Mouse (Mus musculus): ENCODE measurements around the gene Hyal3. TPM values are rescaled to one million over a fixed set of nuclear protein-coding genes. Genes with fewer than 3 reads are reported as not detected.
A peak's percentile ranks its signal among the peaks of the same experiment; 100 is the strongest.

Hyal3 gene
- 1.1 and 1.5 TPM in 2 replicates for polyA plus RNA-seq (2015; fragmentation: Nextera tagmentation; extraction: Ambion mirVana)

DNA sequence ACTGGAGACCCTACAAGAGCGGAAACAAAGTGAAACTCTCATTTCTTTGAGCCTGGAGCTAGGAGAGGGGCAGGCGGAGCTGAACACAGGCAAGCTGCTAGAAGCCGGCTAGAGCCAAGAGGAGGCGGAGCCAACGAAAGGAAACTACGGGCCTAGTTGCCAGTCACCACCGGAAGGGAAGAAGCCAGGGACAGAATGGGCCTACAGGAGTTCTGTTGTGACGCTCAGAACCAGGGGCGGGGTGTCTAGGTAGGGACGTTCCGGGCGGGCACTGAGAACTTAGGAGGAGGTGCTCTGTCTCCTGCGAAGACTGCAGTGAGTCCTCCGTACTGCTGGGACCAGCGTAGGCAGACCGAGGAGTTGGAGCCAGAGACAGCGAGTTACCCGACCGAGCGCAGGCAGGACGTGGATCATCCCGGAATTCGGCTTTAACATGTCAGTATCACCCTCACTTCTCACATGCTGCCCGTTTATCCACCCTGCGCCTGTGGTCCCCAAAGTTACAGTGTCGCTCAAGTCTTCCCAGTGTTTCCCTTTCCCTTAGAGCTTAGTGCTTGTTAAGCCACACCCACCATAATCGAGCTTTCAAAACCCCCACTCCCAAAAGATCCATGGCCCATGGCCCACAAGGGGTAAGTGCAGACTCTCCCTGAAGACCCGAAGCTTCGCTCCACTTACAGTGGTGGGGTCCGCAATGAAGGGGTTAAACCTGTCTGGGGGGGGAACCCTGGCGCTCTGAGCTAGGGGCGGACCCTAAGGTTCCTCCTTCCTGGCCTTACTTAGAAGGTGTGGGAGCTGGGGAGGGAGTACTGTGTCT, at the start of gene Hyal3:
TSS of gene Hyal3 (plus strand) at position 318 of the 817 bp plus-strand sequence.
- H3K9ac ChIP-seq = peak within 1 kb of the TSS; percentile 79
- peaks cover 15% of the 10 kb centered on the region for H3K36me3 ChIP-seq (ENCODE audit: poor library complexity, severe bottlenecking)
- H3K27ac ChIP-seq = peak within 1 kb of the TSS; percentile 83
- H3K4me1 ChIP-seq = peaks cover 37% of the 10 kb centered on the region
- under 1% methylated on average over 32 of the region's 32 CpGs for WGBS
- H3K9me3 ChIP-seq (replicated peaks) = no peaks in the 10 kb centered on the region
- no peaks in the 10 kb centered on the region for H3K27me3 ChIP-seq
- peak within 1 kb of the TSS; percentile 82 for H3K4me2 ChIP-seq
- peak; percentile 86 for ATAC-seq
- H3K4me3 ChIP-seq = peak within 1 kb of the TSS; percentile 63

DNA sequence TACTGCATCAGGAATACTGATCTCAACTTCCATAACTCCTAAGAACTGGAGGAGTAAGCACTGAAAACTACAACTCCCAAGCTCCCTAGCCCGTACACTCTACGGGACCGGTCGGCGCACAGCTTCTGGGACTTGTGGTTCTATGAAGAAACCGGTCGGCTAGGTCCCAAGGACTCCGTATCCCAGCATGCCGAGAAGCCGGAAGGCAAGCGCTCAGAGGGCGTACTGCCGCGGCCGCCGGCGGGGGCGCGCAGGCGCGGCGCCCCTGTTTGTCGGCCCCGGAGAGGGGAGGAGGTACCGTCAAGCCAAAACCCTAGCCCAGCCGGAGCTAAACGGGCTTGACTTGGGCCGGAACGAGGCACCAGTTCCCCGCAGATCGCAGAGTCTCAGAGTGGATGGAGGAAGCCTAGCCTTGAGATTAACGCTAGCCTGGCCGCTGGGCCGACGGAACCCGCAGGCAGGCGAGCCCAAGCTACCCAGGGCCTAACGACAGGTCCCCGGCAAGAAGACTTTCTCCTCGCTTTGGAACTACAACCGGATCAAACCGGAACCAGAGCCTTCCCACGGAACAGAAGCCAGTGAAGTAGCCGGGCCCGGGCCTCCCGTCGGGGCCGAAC, 46.7 kb upstream of the Hyal3 start, which contains the start of gene Tmem115:
TSS of gene Tmem115 (plus strand) at position 155 of the 617 bp plus-strand sequence.
- H3K36me3 ChIP-seq (ENCODE audit: poor library complexity, severe bottlenecking) = peaks cover 16% of the 10 kb centered on the region
- no peaks in the 10 kb centered on the region for H3K9me3 ChIP-seq (replicated peaks)
- H3K4me1 ChIP-seq = peaks cover 36% of the 10 kb centered on the region
- peak within 1 kb of the TSS; percentile 44 for H3K27ac ChIP-seq
- H3K9ac ChIP-seq = peak within 1 kb of the TSS; percentile 94
- ATAC-seq = peak; percentile 99
- under 1% methylated on average over 48 of the region's 48 CpGs for WGBS
- H3K4me3 ChIP-seq = peak within 1 kb of the TSS; percentile 94
- H3K4me2 ChIP-seq = peak within 1 kb of the TSS; percentile 99
- H3K27me3 ChIP-seq = 0 out of 2 replicates have a peak, but pooled peaks cover 6% of the 10 kb centered on the region

DNA sequence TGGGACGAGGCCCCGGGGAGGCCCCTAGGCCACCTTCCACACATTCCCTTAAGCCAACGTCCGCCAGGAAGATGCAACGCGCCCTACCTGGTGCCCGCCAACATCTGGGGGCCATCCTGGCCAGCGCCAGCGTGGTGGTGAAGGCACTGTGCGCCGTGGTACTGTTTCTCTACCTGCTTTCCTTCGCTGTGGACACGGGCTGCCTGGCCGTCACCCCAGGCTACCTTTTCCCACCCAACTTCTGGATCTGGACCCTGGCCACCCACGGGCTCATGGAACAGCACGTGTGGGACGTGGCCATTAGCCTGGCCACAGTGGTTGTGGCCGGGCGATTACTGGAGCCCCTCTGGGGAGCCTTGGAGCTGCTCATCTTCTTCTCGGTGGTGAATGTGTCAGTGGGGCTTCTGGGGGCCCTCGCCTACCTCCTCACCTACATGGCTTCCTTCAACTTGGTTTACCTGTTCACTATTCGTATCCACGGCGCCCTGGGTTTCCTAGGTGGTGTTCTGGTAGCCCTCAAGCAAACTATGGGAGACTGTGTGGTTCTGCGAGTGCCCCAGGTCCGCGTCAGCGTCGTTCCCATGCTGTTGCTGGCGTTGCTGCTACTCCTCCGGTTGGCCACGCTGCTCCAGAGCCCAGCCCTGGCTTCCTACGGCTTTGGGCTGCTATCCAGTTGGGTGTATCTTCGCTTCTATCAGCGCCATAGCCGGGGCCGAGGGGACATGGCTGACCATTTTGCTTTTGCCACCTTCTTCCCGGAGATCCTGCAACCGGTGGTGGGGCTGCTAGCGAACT, 46.0 kb upstream of the Hyal3 start:
- ATAC-seq = no peak
- H3K9ac ChIP-seq = peak overlapping the region; percentile 94
- peaks cover 23% of the 10 kb centered on the region for H3K36me3 ChIP-seq (ENCODE audit: poor library complexity, severe bottlenecking)
- no peaks in the 10 kb centered on the region for H3K9me3 ChIP-seq (replicated peaks)
- H3K27ac ChIP-seq = peak overlapping the region; percentile 44
- H3K4me3 ChIP-seq = peak overlapping the region; percentile 94
- H3K4me2 ChIP-seq = peak overlapping the region; percentile 99
- peaks cover 36% of the 10 kb centered on the region for H3K4me1 ChIP-seq
- under 1% methylated on average over 40 of the region's 40 CpGs for WGBS
- 0 out of 2 replicates have a peak, but pooled peaks cover 6% of the 10 kb centered on the region for H3K27me3 ChIP-seq

DNA sequence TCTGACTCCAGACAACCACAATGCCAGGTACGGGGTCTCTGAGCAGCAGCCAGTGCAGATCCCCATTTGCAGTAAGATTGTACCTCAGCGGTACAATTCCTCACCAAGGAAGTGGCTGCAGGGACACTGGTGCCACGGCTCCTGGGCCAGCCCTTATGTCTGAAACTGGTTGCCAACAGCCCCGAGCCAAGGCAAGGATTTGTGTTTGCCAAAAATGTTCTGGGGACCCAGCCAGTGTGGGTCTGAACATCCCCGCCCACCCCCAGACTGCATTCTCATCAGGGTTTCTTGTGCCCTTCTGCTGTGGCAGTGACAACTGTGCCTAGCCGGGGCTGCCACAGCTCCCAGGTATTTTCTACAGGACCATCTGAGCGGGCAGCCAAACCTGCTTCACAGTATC, 42.4 kb upstream of the Hyal3 start:
- peaks cover 57% of the 10 kb centered on the region for H3K4me1 ChIP-seq
- no peaks in the 10 kb centered on the region for H3K27me3 ChIP-seq
- WGBS = 90% methylated on average over 7 of the region's 7 CpGs

DNA sequence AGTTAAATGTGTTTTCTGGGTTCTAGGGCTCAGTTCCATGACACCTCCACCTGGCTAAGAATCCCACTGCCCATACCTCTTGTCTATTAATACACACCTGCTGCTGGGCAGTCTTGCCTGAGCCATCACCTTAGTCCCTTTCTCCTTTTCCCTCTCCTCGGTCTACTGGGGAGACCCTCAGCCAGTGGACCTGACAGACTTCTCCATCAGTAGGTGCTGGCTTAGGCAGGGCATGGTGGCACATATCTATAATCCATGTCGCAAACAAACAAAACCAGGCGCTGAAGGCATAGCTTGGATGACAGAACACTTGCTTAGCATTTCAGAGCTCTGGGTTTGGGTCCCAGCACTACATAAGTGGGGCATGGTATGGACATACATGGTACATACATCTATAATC, 41.9 kb upstream of the Hyal3 start:
- H3K4me1 ChIP-seq = peaks cover 55% of the 10 kb centered on the region
- no peak overlapping the region for H3K4me3 ChIP-seq
- no peaks in the 10 kb centered on the region for H3K27me3 ChIP-seq
- no peak for ATAC-seq
- no peak overlapping the region for H3K9ac ChIP-seq
- 90% methylated on average over 3 of the region's 3 CpGs for WGBS
- no peak overlapping the region for H3K4me2 ChIP-seq
- peaks cover 36% of the 10 kb centered on the region for H3K36me3 ChIP-seq (ENCODE audit: poor library complexity, severe bottlenecking)
- H3K9me3 ChIP-seq (replicated peaks) = no peaks in the 10 kb centered on the region
- no peak overlapping the region for H3K27ac ChIP-seq

More for the DNA sequence above, 42.4 kb upstream of the Hyal3 start:
- Histone ChIP-seq H3K9me3 (replicated peaks) (no peaks in the 10 kb centered on the region), H3K4me3 (no peak overlapping the region), H3K27ac (no peak overlapping the region), H3K36me3 (ENCODE audit: poor library complexity, severe bottlenecking) (peaks cover 32% of the 10 kb centered on the region), H3K9ac (no peak overlapping the region), H3K4me2 (no peak overlapping the region)
- no peak for ATAC-seq

DNA sequence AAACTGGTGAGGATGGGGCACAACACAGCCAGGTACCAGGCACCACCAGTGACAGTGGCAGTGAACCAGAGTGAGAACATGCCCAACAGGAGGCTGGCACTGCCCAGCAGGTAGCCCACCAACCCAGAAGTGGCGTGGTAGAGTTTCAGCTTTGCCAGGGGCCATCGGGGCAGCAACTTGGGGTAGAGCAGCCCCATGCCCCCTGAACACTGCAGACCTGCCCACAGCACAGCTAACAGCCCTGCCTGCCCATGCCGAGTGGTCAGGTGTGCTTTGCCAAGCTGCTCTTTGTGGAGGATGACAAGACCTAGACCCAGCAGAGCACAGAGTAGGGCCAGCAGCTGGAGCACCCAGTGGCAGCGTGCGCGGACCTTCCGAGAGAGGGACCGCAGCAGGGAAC, 40.7 kb upstream of the Hyal3 start:
- ATAC-seq = no peak
- H3K4me1 ChIP-seq = peaks cover 51% of the 10 kb centered on the region
- H3K9ac ChIP-seq = no peak overlapping the region
- H3K4me3 ChIP-seq = no peak overlapping the region
- 96% methylated on average over 8 of the region's 8 CpGs for WGBS
- H3K4me2 ChIP-seq = no peak overlapping the region
- H3K27me3 ChIP-seq = no peaks in the 10 kb centered on the region
- H3K27ac ChIP-seq = no peak overlapping the region
- H3K36me3 ChIP-seq (ENCODE audit: poor library complexity, severe bottlenecking) = peaks cover 48% of the 10 kb centered on the region
- no peaks in the 10 kb centered on the region for H3K9me3 ChIP-seq (replicated peaks)

DNA sequence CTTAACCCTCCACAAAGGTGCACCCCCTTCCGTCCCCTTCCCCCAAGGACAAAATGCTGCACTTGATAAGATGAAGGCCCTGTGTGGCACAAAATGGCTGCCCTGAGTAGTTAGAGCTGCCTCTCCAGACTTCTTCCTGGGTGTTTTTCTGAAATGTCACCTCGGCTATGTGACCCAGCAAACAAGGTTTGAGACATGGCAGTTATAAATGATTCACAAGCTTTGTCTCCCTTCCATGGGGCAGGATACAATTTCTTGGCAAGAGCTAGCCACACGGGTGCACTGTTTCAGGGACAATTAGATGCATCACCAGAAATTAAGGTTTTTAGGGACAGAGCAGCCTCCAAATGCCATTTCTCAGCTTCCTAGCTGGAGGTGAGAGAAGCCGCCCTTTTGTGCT, 40.2 kb upstream of the Hyal3 start:
- peaks cover 46% of the 10 kb centered on the region for H3K4me1 ChIP-seq
- no peak overlapping the region for H3K9ac ChIP-seq
- no peak for ATAC-seq
- no peak overlapping the region for H3K4me2 ChIP-seq
- WGBS = 79% methylated on average over 4 of the region's 4 CpGs
- H3K27ac ChIP-seq = no peak overlapping the region
- no peaks in the 10 kb centered on the region for H3K27me3 ChIP-seq
- H3K36me3 ChIP-seq (ENCODE audit: poor library complexity, severe bottlenecking) = peaks cover 52% of the 10 kb centered on the region
- H3K9me3 ChIP-seq (replicated peaks) = no peaks in the 10 kb centered on the region
- H3K4me3 ChIP-seq = no peak overlapping the region

DNA sequence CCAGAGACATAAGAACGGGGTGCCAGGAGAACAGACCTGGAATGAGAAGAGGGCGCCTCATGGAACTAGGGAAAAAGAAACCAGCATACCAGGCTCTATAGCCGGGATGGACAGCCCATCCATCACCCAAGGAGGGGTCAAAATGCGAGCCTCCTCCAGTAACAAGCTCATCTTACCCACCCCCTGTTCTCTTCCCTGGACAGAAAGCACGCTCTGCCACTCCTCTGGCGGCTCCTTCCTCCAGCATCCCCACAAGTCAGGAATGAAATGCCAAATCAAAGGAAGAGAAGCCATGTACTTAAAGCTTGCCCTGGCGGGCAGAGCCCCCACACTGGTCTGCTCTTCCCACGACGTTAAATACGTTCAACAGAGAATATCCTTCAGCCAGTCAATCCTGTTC, 39.6 kb upstream of the Hyal3 start:
- no peak; the same call in 1 of the 2 replicates for ATAC-seq
- Histone ChIP-seq H3K36me3 (ENCODE audit: poor library complexity, severe bottlenecking) (peaks cover 52% of the 10 kb centered on the region), H3K9ac (peak overlapping the region; percentile 77), H3K4me3 (peak overlapping the region; percentile 59), H3K9me3 (replicated peaks) (no peaks in the 10 kb centered on the region), H3K4me2 (peak overlapping the region; percentile 92), H3K27me3 (no peaks in the 10 kb centered on the region), H3K27ac (no peak overlapping the region), H3K4me1 (peaks cover 46% of the 10 kb centered on the region)
- WGBS = 41% methylated on average over 10 of the region's 10 CpGs

DNA sequence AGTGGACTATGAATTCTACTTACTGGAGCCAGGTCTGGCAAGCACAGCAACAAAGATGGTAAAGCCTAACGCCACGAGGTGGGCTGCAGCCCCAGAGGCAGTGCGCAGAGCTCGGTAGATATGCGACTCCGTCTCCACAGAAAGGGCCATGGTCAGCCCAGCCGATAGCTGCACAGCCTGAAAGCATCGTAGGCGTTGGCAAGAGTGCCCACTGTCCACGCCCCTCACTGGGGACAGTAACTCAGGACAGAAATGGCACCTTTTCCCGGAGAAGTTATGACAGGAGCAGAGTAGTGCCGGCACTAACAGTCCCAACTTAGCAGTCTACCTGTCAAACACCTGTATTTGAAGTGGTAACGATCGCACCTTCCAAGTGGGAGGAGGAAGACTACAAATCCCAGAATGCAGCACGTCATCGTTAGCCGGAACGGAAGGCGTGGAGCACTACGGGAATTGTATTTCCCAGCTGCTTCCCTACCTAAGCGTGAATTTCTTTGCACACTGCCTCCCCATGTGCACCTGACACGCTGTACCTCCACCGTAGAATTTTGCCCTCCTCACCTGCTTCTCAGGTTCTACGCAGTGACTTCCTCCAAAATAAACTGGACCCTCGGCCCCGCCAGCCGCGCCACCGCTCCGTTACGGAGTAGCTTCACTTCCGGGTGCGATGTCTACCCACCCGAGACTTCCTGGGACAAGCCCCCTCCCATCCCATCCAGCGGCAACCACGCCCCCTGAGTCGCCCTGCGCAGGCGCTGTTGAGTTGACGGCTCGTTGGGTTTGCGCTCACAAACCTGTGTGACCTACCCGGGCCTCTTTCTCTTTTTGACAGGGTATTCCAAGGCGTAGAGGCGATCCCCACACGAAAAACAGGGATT, 38.9 kb upstream of the Hyal3 start, which contains the start of the genes Cyb561d2 and Nprl2:
TSS of gene Cyb561d2 (minus strand) at position 720 of the 878 bp plus-strand sequence.
TSS of gene Nprl2 (plus strand) at position 753 of the 878 bp plus-strand sequence.
- peaks cover 52% of the 10 kb centered on the region for H3K36me3 ChIP-seq (ENCODE audit: poor library complexity, severe bottlenecking)
- H3K4me1 ChIP-seq = peaks cover 46% of the 10 kb centered on the region
- peak within 1 kb of the TSS; percentile 92 for H3K4me2 ChIP-seq
- H3K4me3 ChIP-seq = peak within 1 kb of the TSS; percentile 59
- no peaks in the 10 kb centered on the region for H3K27me3 ChIP-seq
- H3K9me3 ChIP-seq (replicated peaks) = no peaks in the 10 kb centered on the region
- 1% methylated on average over 46 of the region's 46 CpGs for WGBS
- ATAC-seq = peak; percentile 90
- peak within 1 kb of the TSS; percentile 77 for H3K9ac ChIP-seq
- peak within 1 kb of the TSS; percentile 2; the same call in 1 of the 2 replicates for H3K27ac ChIP-seq

DNA sequence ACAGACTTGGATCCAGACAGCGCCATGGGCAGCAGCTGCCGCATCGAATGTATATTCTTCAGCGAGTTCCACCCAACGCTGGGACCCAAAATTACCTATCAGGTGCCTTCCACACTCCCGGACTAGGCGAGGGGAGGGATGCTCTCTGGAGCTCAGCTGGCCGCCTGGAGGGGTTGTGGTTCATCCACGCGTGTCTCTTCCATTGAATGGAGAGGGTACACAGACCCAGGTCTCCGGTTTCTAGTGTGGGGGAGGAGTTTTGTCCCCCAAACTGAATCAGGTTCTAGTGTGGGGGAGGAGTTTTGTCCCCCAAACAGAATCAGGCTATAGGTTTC, 38.3 kb upstream of the Hyal3 start:
- Histone ChIP-seq H3K9ac (peak overlapping the region; percentile 77), H3K4me1 (peaks cover 46% of the 10 kb centered on the region), H3K4me2 (peak overlapping the region; percentile 92), H3K4me3 (peak overlapping the region; percentile 59), H3K27ac (no peak overlapping the region; the same call in 1 of the 2 replicates), H3K27me3 (no peaks in the 10 kb centered on the region), H3K9me3 (replicated peaks) (no peaks in the 10 kb centered on the region), H3K36me3 (ENCODE audit: poor library complexity, severe bottlenecking) (peaks cover 52% of the 10 kb centered on the region)
- peak; percentile 26 for ATAC-seq
- 2% methylated on average over 11 of the region's 11 CpGs for WGBS

DNA sequence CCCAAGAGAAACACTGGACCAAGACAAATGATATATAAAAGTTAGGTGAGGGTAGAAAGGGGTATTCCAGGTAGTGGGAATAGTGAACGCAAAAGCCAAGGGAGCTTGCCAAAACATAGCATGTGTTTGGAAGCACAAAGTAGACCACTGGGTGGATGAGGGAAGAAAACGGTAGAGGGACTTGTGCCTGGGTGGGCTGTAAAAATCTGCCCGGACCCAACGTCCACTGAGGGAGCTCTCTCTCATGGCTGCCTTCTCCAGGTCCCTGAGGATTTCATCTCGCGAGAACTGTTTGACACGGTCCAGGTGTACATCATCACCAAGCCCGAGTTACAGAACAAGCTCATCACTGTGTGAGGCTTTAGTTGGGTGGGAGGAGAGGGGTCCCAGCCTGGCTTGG, 37.9 kb upstream of the Hyal3 start:
- H3K9ac ChIP-seq = peak overlapping the region; percentile 77
- peaks cover 48% of the 10 kb centered on the region for H3K36me3 ChIP-seq (ENCODE audit: poor library complexity, severe bottlenecking)
- H3K27me3 ChIP-seq = 0 out of 2 replicates have a peak, but pooled peaks cover under 1% of the 10 kb centered on the region
- H3K4me3 ChIP-seq = peak overlapping the region; percentile 59
- WGBS = 41% methylated on average over 8 of the region's 8 CpGs
- peak overlapping the region; percentile 92 for H3K4me2 ChIP-seq
- H3K9me3 ChIP-seq (replicated peaks) = no peaks in the 10 kb centered on the region
- no peak for ATAC-seq
- H3K27ac ChIP-seq = no peak overlapping the region
- peaks cover 47% of the 10 kb centered on the region for H3K4me1 ChIP-seq

All from forebrain, embryonic 13.5 days (tissue).